Mouse (Mus musculus): ENCODE results near the gene Mdm2. TPM values are rescaled to one million over a fixed set of nuclear protein-coding genes. Genes with fewer than 3 reads are reported as not detected.
A peak's percentile ranks its signal among the peaks of the same experiment; 100 is the strongest.

Gene Mdm2
- total RNA-seq, 2 experiments from 2014 or later = 43.0 to 47.9 TPM

DNA sequence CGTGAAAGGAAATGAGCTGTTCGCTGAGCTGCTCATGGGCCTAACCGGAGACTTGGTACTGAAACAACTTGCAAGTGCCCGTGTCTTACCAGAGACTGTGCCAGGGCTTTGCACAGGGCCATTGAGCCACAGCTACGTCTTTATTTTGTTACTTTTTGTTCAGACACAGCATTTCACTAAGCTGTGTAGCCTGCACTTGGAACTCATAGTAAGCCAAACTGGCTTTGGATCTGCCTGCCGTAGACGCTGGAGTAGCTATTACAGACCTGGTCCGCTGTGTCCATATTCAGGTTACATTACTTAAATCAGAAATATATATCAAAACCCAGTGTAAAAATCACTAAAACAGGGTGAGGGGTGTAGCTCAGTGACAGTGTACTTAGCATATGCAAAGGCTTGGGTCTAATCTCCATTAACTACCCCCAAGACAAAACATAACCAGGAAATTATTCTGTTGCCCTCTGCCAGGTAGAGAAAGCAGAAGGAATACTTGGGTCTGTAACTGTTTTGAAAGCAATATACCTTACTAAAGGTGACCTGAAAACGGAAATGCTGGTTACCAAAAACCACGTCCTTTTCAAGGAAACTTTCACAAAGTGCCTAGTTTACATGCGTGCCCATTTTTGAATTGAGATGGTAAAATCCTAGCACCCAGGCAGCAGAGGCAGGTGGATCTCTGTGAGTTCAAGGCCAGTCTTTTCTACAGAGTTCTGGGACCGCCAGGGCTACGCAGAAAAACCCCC lies 24.5 kb downstream of the Mdm2 start:
- no peak for ATAC-seq (replicated peaks; ENCODE audit: poor library complexity, severe bottlenecking)

DNA sequence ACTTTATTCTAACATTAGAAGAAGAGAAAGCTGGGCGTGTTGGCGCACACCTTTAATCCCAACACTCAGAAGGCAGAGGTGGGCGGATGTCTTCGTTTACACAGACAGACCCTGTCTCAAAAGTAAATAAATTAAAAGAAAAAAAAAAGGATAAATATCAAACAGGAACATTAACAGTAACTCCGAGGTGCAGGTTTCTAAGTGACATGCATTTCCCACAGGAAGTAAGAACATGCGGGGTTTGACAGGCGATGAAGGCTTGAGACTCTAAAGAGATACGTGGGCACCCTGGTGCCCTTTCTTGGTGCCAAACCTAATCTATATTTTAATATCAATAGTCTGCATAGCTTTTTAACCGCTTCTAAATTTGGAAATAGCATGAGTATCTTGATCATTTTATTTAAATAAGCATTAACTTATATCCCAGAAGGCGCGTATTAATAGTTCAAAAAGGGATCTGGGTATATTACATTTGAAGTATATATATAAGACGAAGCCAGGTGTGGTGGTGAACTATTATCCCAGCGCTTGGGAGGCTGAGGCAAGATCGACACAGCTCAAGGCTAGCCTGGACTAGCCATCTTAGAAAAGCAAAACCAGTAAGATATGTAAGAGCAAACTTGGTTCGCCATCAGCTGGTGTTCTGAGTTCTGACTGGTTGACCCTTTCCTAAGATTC lies 25.2 kb downstream of the Mdm2 start:
- ATAC-seq (replicated peaks; ENCODE audit: poor library complexity, severe bottlenecking) = no peak

DNA sequence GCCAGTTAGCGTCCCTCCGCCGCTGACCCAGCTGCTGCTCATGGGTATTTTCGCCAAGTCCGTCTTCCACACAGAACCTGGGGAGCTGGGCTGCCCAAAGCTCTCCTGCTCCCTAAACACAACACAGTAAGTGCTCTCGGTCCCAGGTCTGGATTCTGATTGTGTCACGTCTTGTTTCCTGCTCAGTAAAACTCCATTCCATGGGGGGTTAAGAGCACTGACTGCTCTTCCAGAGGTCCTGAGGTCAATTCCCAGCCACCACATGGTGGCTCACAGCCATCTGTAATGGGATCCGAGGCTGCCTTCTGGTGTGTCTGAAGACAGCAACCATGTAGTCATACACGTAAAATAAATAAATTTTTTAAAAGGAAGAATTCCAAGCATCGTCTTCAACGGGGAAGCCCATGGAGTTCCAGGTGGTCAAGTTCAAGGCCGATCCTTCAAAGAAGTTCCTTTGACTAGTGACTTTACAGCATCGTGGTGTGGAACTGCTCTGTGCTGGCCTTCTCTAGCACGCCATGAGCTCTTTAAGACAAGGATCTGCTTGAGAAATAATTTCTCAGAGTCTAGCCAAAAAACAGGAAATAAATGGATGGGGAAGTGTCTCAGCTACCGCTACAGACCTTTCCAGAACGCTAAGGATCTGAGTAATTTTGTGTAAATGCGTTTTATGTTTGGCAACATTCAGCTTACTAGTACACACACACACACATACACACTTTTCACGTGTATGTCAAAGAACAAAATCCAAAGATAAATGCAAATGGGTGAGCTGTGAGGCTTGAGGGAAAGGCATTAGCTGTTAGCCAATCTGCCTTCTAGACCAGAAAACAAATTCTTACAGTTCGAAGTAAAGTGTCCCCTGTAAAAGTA lies 26.0 kb downstream of the Mdm2 start:
- peak; percentile 76 for ATAC-seq (replicated peaks; ENCODE audit: poor library complexity, severe bottlenecking)

DNA sequence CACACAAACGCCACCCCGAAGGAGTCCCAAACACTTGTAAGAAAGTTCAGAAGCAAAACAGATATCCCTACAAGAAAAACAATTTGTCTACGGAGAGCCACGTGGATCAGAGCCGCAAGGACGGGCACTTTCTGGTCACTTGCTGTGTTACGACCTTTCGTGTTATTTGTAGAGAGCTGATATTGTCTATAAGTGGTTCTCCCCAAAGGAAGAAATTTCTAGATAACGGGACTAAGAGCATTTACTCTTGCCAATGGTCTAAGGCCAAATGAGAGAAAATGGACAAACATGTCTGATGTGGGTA lies 26.9 kb downstream of the Mdm2 start:
- no peak for ATAC-seq (replicated peaks; ENCODE audit: poor library complexity, severe bottlenecking)

DNA sequence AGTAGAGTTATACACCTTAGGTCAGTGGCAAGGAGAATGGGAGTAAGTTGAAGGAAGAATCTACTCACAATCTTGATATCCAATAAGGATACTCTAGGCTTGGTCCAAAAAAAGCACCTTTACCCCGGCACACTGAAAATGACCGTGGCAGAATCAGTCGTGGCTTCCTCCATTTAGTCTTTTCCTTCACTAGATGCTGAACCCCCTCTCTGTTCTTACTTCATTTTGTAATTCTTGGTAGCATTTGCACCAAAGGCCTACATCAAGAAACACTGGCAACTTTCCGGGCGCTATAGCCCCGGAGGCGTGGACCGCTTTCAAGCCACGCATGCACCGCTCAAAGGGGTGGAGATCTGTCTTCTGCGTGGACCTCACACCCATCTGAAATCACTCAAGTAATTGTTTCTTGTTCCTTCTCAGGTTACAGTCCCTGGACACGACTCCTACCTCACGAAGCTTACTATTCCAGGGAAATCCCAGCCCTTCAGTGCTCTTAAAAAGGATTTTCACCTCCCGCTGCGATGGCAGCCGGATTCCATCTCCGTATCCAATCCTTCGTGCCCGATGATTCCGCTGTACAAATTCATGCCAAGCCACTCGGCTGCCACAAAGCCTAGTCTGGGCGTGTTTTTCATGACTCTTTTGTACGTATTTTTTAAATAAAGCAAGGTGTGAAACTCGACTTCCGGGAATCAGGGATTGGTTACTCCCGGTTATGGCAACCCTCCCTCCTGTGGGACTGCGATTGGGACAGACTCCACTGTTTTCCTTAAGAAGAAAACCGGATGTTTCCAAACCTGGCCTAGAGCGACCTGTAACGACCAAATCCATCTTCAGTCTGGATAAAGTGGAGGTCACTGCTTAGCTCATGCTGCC lies 27.5 kb downstream of the Mdm2 start:
- no peak for ATAC-seq (replicated peaks; ENCODE audit: poor library complexity, severe bottlenecking)

DNA sequence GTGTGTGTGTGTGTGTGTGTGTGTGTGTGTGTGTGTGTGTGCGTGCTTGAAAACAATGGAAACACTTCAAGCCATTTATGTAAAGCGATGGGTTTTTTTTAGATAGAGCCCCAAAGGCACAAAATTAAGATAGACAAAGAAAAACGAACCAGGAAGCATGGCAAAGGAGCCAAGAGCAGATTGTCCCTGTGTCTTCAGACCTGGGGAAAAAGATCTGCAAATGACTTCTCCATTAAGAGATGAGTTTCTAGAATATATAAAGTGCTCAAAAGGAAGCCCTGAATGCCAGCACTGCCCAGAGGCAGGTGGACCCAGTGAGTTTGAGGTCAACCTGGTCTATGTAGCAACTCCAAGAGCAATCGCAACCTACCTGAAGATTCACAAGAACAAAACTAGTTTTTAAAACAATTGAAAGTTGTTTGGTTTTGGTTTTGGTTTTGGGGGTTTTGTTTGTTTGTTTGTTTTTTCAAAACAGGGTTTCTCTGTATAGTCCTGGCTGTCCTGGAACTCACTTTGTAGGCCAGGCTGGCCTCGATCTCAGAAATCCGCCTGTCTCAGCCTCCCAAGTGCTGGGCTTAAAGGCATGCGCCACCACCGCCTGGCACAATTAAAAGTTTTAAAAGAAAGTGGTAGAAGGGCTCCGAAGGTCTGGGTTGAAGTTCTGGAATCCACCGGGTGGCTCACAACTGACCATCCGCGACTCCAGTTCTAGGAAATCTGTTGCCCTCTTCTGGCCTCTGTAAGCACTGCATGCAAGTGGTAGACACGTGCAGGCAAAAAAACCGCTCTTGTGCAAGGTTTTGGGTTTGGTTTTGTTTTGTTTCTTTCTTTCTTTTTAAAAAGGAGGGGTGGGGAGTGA lies 28.3 kb downstream of the Mdm2 start:
- ATAC-seq (replicated peaks; ENCODE audit: poor library complexity, severe bottlenecking) = peak; percentile 63

DNA sequence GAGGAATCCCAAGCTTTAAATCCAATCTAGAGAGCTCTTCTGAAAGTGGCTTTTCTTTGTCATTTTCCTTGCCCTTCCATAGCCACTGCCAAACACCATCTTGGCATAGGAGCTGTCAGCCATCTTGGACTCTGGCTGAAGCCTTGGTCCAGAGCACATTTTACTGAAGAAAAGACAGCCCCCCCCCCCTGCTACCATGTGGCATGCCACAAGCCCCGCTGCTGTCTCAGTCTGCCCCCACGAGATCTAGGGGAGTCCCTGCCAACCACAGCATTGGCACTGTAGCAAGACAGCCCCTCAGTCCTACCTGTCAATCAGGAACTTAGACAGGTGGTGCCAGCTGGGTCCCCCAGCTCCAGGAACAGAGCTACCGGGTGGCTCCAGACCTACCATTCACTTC lies 29.0 kb downstream of the Mdm2 start:
- no peak for ATAC-seq (replicated peaks; ENCODE audit: poor library complexity, severe bottlenecking)

DNA sequence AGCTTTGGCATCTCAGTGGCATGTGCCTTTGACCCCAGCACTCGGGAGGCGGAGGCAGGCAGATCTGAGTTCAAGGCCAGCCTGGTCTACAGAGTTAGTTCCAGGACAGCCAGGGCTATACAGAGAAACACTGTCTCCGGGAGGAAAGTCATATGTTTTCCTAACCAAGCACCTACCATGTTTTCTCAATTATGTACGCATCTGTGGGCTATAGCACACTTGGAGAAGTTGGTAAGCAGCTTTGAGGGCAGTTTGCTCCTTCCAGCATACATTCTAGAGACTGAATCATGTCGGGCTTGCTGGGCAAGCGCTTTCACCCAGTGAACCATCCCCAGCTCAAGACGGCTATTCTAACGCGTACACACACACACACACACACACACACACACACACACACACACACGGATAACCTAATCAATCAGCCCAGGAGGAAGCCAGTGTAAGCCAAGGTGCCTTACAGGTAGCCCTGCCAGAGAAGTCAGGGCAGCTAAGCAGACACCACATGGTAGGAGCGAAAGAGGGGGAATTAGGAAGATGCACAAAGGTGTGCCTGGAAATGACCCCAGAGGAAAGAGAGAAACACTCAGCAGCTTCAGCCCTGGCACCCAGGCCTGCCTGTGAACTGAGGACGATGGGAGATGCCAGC lies 29.6 kb downstream of the Mdm2 start:
- ATAC-seq (replicated peaks; ENCODE audit: poor library complexity, severe bottlenecking) = no peak

DNA sequence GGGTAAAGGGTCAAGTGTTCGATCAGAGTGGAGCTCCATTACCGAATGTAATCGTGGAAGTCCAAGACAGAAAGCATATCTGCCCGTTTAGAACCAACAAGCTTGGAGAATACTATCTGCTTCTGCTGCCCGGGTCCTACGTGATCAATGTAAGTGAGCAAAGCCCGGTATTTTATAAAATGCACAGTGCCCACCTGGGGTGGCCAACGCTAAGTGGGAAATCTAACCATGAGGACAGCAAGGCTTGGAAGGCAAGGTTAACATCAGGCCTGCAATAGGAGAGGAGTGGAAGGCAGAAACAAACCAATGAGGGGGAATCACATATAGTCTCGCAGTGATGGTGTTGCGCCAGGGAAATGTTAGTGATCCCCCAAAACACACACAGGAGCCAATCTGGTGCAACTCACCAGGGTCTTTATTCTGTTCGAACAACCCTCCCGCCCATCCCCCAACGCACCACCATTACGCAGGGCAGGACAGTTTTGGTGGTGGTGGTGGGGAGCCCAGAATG lies 30.5 kb downstream of the Mdm2 start:
- no peak for ATAC-seq (replicated peaks; ENCODE audit: poor library complexity, severe bottlenecking)

DNA sequence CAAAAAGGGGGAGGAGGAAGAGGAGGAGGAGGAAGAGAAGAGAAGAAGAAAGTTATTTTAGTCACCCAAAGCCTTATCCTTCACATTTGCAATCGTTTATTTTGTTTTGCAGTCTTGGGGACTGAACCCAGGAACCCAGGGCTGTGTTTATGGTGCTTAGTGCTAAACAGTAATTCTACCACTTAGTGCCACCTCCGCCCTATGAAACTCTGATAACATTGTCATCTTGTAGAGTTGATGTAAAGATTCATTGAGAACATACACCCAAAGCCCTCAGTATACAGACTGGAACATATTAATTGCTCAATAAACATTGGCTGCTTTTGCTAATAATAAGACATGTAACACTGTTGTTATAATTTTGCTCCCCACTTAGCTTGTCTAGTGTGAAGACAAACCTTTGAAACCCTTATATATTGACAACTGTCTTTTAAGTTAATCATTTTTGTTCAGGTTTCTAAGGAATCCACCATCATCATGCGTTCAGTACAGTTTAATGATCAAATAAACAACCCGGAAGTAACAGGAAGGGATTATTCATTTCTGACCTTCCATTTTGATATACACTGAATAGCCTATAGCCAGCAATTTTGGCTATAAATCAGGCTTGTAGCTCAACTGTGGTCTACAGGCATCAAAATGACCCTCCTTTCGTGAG lies 31.4 kb downstream of the Mdm2 start:
- ATAC-seq (replicated peaks; ENCODE audit: poor library complexity, severe bottlenecking) = no peak

DNA sequence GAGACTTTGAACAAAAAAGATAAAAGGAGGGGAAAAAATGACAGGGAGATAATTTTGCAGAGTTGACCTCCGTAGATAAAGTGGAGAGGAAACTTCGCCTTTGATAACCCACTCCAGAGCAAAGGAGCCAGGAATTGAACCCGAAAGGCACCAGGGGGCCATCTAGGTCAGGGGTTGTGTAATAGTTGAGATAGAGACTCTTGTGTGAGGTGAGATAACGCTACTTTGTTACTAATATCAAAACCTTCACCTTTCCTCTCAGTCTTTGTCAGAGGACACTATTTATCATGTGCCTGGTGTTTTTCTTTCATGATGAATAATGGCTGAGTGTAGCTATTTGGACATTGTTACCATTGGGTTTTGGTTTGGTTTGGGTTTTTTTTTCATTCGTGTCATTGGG lies 32.2 kb downstream of the Mdm2 start:
- no peak for ATAC-seq (replicated peaks; ENCODE audit: poor library complexity, severe bottlenecking)

DNA sequence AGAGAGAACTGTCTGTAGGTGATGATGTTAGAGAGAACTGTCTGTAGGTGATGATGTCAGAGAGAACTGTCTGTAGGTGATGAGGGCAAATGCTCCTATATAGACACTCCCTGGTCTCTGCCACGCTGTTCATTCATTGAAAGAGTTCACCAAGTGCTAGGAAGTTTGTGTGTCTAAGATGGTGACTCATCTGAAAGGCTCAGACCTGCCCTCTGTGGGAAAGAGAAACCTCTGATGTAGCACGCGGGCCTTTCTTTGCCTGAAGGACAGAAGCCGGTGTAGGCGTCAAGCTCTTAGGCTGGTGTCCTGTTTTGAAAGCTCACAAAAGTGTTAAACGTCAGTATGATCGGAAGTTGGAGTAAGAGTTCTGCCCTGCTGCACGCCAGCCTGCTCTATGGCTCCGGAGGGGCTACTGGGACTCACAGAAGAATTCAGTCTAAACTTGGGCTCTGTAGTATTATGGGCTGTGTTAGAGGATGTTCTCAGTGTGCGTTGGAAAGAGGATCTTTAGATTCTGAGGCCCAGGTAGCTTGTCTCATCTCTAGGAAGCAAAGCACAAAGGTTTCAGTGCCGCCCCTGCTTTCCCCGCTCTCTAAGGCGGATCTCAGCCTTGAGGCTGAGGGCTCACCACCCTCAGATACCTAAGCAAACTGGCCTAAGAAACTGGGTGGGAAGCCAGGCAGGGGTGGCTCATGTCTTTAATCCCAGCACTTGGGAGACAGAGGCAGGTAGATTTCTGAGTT lies 32.9 kb downstream of the Mdm2 start:
- peak; percentile 20; the same call in 1 of the 2 replicates for ATAC-seq (replicated peaks; ENCODE audit: poor library complexity, severe bottlenecking)

DNA sequence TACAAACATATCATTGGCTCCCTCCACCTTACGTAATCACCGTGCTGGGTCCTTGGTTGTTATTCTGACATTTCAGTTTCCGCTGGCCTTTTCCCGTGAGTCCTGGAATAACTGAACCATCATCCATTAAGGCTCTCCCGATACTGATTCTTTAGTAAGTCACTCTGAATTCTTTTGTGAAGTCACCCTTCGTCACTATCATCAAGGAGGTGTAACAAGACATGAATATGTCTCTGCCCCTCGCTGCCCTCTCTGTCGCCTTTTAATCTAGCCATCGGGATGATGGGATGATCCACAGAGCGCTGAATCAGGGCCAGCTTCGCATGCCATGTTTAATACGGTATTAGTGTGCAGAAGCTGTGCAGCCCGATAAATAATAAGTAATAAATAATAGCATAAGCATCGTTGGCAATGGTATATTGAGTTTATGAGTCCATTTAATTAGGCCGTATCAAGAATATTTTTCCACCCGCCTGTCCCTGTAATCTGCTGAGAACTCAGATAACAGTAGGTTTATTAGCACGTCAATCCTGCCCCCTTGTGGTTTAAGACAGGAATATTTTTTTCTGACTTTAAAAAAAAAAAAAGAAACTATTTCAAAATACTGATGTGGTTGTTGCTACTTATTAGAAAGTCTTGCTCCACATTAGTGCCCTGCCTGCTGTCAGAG lies 33.8 kb downstream of the Mdm2 start:
- ATAC-seq (replicated peaks; ENCODE audit: poor library complexity, severe bottlenecking) = peak; percentile 80

DNA sequence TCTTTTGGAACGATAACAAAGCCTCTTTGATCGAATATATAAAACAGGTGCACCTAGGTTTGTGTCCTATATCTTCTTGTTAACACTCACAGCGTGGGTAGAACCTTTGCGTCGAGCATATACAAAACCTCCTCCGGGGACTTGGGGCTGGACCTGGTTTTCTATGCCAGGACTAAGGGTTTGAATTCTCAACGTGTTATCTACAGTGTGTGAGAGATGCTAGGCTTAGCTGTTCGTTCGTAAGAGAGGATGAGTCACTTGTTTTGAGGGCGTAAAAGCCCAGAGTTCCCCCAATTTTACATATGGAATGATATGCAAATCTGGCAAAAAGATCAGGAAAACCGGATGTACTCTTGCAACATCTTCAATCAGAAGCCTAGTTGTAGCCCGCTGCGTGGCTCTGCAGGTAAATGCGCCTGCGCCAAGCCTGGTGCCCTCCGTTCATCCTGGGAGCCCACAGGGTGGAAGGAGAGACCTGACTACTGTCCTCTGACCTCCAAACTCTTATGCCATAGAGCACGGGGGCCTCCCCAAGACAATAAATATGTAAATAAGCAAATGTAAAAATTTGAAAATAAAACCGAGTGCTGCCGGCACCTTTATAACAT lies 34.4 kb downstream of the Mdm2 start:
- no peak for ATAC-seq (replicated peaks; ENCODE audit: poor library complexity, severe bottlenecking)

DNA sequence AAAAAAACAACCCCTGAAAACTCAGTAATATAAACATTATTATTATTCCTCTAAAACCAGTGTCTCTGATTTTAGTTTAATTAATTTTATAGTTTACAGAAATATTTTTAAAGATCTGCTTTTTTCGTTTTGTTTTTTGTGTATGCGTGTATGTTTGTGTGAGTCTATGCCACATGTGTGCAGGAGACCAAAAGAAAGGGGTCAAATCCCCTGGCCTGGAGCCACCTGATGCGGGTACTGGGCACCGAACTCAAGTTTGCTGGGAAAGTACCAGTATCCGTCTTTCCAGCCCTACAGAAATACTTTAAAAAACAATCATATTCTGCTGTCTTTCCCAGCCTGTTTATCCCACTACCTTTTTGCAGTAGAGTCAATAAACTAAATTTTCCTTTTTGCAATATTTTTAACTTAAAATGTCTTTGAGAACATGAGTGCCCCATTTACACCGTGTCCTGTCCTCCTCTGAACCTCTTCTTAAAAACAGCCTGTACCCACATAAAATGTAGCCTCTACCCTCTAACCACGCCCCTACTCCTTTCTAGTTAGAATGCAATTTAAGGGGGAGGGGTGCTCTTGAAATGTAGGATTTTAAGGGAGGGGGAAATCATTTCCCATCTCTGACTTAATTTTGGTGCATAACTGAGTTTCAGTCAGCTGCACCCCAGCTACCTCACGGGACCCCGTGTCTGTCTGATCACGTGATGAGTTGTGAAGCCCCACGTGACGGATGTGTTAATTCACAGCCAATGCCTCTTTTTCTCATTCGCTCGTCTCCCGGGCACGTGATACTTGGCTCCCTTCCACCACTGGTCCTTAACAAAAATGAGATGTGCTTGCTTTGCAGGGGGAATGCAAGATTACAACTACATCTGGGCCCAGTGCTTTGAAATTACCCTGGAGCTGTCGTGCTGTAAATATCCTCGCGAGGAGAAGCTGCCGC lies 35.2 kb downstream of the Mdm2 start:
- ATAC-seq (replicated peaks; ENCODE audit: poor library complexity, severe bottlenecking) = peak; percentile 42

Data from granulocyte monocyte progenitor cell, adult 5-6 weeks (primary cell).